Mouse (Mus musculus) heart, adult 8-10 months (tissue): Measurements from ENCODE around the gene Pmis2. TPM values are rescaled to one million over a fixed set of nuclear protein-coding genes. Genes with fewer than 3 reads are reported as not detected.

Experiments used
- DNase-seq: peaks from one replicate; pipeline ENCODE4 v3.0.0; 2022; ENCODE audit warnings: low spot score
- total RNA-seq, 4 experiments: library from RNA; stranded (reverse); gene quantifications; 2 replicates each; pipeline ENCODE4 v1.2.4; 2022

Gene Pmis2
- total RNA-seq, 4 experiments from 2014 or later = 0.40 TPM; not detected in 3

- no peak for DNase-seq
These were observed 36.8 kb downstream of the Pmis2 start for GRCm38 (mm10) chr7:30634621-30635020.

- DNase-seq = no peak
These were observed 37.5 kb downstream of the Pmis2 start for GRCm38 (mm10) chr7:30633762-30634412.

GRCm38 (mm10) chr7:30629013-30629412 lies 42.4 kb downstream of the Pmis2 start:
- DNase-seq = no peak

GRCm38 (mm10) chr7:30626647-30627046 lies 44.8 kb downstream of the Pmis2 start:
- DNase-seq = no peak

- peak; percentile 88 for DNase-seq
These were observed 45.6 kb downstream of the Pmis2 start, which contains the start of gene Cox6b1 for GRCm38 (mm10) chr7:30625530-30626384. Gene Cox6b1, minus strand, starts transcription at chr7:30626151.

Other genes with a start within 250 kb of the Pmis2 start
- under 1 TPM in 3 of 4 experiments, not detected in 1; 0.12 to 0.46 (median 0.28) TPM for gene Nfkbid, start 249.9 kb downstream of the Pmis2 start, total RNA-seq
- gene Aplp1, start 226.1 kb downstream of the Pmis2 start, total RNA-seq = 1 to 10 TPM; 3.2 to 4.2 (median 3.6) TPM
- not detected for gene Kirrel2, start 213.9 kb downstream of the Pmis2 start, total RNA-seq
- gene Nphs1, start 213.3 kb downstream of the Pmis2 start, total RNA-seq = not detected
- gene Prodh2, start 178.0 kb downstream of the Pmis2 start, total RNA-seq = not detected
- gene Arhgap33, start 136.5 kb downstream of the Pmis2 start, total RNA-seq = under 1 TPM; 0.32 to 0.60 (median 0.36) TPM
- gene Hspb6, start 119.4 kb downstream of the Pmis2 start, total RNA-seq = 1,000 to 10,000 TPM in 1 of 4 experiments, 100 to 1,000 TPM in 3; 852 to 1,087 (median 985) TPM
- gene Proser3, start 119.3 kb downstream of the Pmis2 start, total RNA-seq = 1 to 10 TPM; 3.1 to 4.5 (median 3.9) TPM
- gene Lin37, start 111.8 kb downstream of the Pmis2 start, total RNA-seq = 10 to 100 TPM; 13.5 to 21.0 (median 14.6) TPM
- gene U2af1l4, start 108.3 kb downstream of the Pmis2 start, total RNA-seq = 10 to 100 TPM; 62.1 to 70.3 (median 67.2) TPM
- 1 to 10 TPM in 2 of 4 experiments, under 1 TPM in 2; 0.80 to 1.6 (median 1.2) TPM for gene Gm49396, start 108.3 kb downstream of the Pmis2 start, total RNA-seq
- 10 to 100 TPM; 82.2 to 90.7 (median 88.5) TPM for gene Psenen, start 108.0 kb downstream of the Pmis2 start, total RNA-seq
- 1 to 10 TPM in 3 of 4 experiments, not detected in 1; 1.1 to 1.4 (median 1.1) TPM for gene Igflr1, start 106.2 kb downstream of the Pmis2 start, total RNA-seq
- 10 to 100 TPM; 14.2 to 19.6 (median 16.2) TPM for gene Kmt2b, start 82.9 kb downstream of the Pmis2 start, total RNA-seq
- gene Zbtb32, start 72.7 kb downstream of the Pmis2 start, total RNA-seq = not detected
- under 1 TPM in 1 of 4 experiments, not detected in 3; 0.19 TPM for gene Upk1a, start 58.8 kb downstream of the Pmis2 start, total RNA-seq
- 1,000 to 10,000 TPM; 4,392 to 5,023 (median 4,762) TPM for gene Cox6b1, start 45.5 kb downstream of the Pmis2 start, total RNA-seq
- not detected for gene Etv2, start 35.8 kb downstream of the Pmis2 start, total RNA-seq
- gene Rbm42, start 21.3 kb downstream of the Pmis2 start, total RNA-seq = 10 to 100 TPM; 43.9 to 49.9 (median 44.7) TPM
- gene Haus5, start 6.6 kb downstream of the Pmis2 start, total RNA-seq = 1 to 10 TPM; 3.0 to 7.4 (median 6.0) TPM
- under 1 TPM in 1 of 4 experiments, not detected in 3; 0.82 TPM for gene 2200002J24Rik, start 27.3 kb upstream of the Pmis2 start, total RNA-seq
- gene Atp4a, start 40.6 kb upstream of the Pmis2 start, total RNA-seq = under 1 TPM in 3 of 4 experiments, not detected in 1; 0.09 to 0.28 (median 0.16) TPM
- 100 to 1,000 TPM; 229 to 268 (median 258) TPM for gene Tmem147, start 57.9 kb upstream of the Pmis2 start, total RNA-seq
- not detected for gene Gapdhs, start 72.1 kb upstream of the Pmis2 start, total RNA-seq
- gene Sbsn, start 79.9 kb upstream of the Pmis2 start, total RNA-seq = 1 to 10 TPM; 1.3 to 4.6 (median 3.0) TPM
- gene Dmkn, start 92.2 kb upstream of the Pmis2 start, total RNA-seq = 1 to 10 TPM in 3 of 4 experiments, under 1 TPM in 1; 0.82 to 1.7 (median 1.4) TPM
- gene Krtdap, start 116.3 kb upstream of the Pmis2 start, total RNA-seq = not detected
- under 1 TPM in 2 of 4 experiments, not detected in 2; 0.25 to 0.46 TPM for gene Ffar2, start 152.2 kb upstream of the Pmis2 start, total RNA-seq
- not detected for gene Ffar3, start 184.6 kb upstream of the Pmis2 start, total RNA-seq
- gene Ffar1, start 190.0 kb upstream of the Pmis2 start, total RNA-seq = not detected
- 1 to 10 TPM in 1 of 4 experiments, under 1 TPM in 3; 0.52 to 1.0 (median 0.71) TPM for gene Cd22, start 208.7 kb upstream of the Pmis2 start, total RNA-seq
- gene Mag, start 243.3 kb upstream of the Pmis2 start, total RNA-seq = not detected